Mouse (Mus musculus): ENCODE results near the gene Ldb3.
A peak's percentile ranks its signal among the peaks of the same experiment; 100 is the strongest.

Gene Ldb3

GRCm38 (mm10) chr14:34561647-34562046 is 26.8 kb downstream of the Ldb3 start:
- DNase-seq (ENCODE audit: extremely low spot score, low spot score) = no peak

- no peak for DNase-seq (ENCODE audit: extremely low spot score, low spot score)
These were observed 29.5 kb downstream of the Ldb3 start for GRCm38 (mm10) chr14:34558947-34559346.

- DNase-seq (ENCODE audit: extremely low spot score, low spot score) = no peak
These were observed 33.3 kb downstream of the Ldb3 start for GRCm38 (mm10) chr14:34555211-34555610.

- DNase-seq (ENCODE audit: extremely low spot score, low spot score) = no peak
These were observed 34.4 kb downstream of the Ldb3 start for GRCm38 (mm10) chr14:34554047-34554446.

DNA sequence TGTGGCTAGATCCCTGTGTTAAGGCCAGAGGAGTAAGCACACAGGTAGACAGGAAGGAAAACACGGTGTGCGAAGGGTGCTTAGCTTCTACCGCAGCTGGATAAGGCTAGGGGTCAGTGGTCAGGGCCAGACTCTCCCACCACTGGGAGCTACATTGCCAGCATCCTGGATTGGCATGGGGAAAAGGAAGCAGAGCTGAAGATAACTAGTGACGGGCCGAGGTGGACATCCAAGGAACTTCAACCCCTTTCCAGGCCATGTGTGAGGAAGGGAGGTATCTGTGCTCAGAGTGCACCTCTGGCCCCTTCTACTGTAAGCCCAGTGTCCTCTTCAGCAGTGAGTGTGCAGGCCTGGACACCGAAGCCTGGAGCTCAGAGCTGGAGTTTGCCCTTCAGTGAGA is 35.0 kb downstream of the Ldb3 start:
- DNase-seq (ENCODE audit: extremely low spot score, low spot score) = no peak

DNA sequence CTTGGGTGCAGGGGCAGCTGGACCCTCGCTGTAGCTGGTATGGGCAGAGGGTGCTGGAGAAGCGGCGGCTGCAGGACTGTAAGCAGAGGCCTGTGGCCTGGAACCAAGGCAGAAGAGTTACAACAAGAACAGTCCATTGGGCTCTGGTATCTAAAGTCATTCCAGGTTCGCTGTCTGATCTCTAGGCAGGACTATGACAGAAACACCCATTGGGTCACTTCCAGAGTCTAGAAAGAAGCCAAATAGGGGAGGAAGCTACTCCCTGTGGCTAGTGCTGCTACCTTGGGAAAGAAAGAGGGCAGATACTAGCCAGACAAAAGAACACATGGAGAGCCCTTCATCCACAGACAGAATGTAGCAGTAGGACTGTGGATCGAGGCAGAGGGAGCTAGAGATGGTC is 36.3 kb downstream of the Ldb3 start:
- DNase-seq (ENCODE audit: extremely low spot score, low spot score) = no peak

DNA sequence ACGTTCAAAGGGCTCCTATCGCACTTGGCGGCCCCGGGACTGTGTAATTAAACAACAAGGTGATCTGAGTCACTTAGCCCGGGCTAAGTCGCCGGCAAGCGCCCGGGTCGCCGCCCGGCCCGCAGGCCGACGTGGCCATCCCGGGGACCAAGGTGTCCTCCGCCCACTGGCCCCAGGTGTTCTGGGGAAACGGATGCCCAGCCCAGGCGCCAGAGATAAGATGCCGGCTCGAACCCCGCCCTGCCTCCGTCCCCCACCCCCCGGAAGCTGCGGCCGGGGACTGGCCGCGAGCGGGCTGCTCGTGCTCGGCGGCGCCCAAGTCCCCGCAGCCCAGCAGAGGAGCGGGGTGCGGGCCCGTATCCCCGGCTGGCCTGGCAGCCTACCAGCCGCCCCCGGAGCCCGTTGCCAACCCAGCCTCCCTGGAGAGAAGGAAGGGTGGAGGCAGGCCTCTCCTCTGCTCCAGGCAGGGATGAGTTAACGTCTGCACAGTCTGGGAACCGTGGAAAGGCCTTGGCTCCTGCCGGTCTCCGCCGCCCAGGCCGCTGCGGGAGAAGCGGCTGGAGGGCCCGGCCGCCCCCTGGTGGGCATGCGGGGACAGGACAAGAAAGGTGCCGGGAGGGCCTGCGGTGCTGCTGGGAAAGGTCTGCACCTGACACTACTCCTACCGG is 39.3 kb downstream of the Ldb3 start:
- DNase-seq (ENCODE audit: extremely low spot score, low spot score) = peak; percentile 93

- DNase-seq (ENCODE audit: extremely low spot score, low spot score) = peak; percentile 77
These were observed 40.0 kb downstream of the Ldb3 start for GRCm38 (mm10) chr14:34548391-34549001.

DNA sequence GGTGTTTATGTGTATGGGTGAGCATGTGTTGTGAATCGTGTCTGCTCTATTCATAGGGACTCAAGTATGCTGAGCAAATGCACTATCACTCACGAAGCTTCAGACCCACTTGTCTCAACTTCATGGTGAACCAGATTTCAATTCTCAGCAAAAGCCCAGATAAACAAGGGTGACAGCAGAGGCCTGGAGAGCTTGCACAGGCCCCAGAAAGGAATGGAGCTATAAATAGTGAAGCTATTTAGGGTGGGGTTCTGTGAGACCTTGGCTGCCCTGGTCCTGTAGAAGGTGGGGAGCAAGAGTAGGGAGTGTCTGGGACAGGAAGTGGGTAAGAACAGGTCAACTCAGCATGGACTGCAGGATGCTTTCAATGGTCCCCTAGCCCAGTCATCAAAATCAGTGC is 43.9 kb downstream of the Ldb3 start:
- DNase-seq (ENCODE audit: extremely low spot score, low spot score) = no peak

DNA sequence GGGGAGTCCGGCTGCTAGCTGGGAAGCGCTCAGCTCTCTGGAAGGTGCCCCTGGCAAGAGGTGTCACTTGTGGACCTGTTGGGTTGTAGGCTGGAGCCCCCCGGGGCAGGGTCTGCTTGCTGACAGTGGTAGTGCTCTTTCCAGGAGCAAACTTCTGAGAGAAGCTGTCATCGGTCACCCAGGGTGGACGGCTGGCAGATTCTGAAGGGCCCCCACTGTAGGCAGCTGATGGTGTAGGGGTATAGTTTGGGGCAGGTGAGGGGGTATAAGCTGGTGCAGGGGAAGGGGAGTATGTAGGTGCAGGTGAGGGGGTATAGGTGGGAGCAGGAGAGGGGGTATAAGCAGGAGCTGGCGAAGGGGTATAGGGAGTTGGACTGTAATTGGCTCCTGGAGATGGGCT is 44.5 kb downstream of the Ldb3 start:
- no peak for DNase-seq (ENCODE audit: extremely low spot score, low spot score)

DNA sequence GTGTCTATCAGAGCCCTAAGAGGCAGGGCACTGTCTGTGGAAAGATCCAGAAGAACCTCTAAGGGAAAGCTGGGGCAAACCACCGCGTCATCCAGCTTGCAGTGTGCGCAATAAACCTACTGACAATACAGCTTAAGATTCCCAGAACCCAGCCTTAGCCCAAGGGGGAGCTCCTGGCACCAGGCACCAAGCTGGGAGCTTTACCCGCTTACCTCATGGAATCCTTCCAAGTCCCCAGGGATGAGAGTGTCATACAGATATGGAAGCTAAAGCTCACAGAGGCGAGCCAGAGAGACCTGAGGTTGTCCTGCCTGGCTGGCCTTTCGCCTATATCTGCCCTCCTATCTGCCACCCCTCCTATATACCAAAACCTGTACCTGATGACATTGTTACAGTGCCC is 44.9 kb downstream of the Ldb3 start:
- no peak for DNase-seq (ENCODE audit: extremely low spot score, low spot score)

- DNase-seq (ENCODE audit: extremely low spot score, low spot score) = no peak
These were observed 46.6 kb downstream of the Ldb3 start for GRCm38 (mm10) chr14:34541896-34542295.

- DNase-seq (ENCODE audit: extremely low spot score, low spot score) = peak; percentile 37
These were observed 47.8 kb downstream of the Ldb3 start for GRCm38 (mm10) chr14:34540685-34541162.

DNA sequence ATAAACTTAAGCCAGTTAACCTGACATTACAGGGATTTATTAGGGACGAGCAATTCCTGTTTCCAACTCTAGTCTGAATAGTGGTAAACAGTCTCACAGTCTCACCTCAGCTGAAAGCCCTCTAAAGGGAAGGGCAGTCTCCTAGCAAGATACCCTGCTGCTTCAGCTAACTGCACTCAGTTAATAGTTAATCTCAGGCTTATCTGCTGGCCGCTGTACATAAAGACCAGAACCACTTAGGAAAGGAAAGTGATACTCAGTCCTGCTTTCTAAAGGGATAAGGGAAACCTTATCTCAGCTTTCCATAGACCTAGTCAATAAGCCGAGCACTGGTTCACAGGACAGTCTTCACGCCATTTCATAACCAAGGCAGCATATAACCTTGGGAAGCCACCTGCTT is 52.6 kb downstream of the Ldb3 start:
- DNase-seq (ENCODE audit: extremely low spot score, low spot score) = no peak

DNA sequence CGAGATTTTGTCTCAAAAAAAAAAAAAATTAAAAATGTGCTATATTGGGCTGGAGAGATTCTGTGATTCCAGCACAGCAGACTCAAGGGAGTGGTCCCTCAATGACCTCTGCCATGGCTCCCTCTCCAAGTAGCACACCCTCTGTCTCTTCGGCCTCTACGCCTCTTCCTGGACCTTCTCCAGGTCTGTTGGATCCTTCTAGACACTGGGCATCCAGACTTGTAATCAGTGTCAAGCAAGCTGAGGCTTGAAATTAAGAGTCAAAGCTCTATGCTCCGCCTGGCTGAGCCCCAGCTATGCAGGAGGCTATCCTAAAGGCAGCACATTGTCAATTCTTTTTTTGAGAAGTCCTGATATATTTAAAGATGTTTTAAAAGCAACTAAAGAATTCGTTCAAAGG is 54.9 kb downstream of the Ldb3 start:
- DNase-seq (ENCODE audit: extremely low spot score, low spot score) = no peak

GRCm38 (mm10) chr14:34532536-34532935 is 55.9 kb downstream of the Ldb3 start:
- DNase-seq (ENCODE audit: extremely low spot score, low spot score) = no peak

DNA sequence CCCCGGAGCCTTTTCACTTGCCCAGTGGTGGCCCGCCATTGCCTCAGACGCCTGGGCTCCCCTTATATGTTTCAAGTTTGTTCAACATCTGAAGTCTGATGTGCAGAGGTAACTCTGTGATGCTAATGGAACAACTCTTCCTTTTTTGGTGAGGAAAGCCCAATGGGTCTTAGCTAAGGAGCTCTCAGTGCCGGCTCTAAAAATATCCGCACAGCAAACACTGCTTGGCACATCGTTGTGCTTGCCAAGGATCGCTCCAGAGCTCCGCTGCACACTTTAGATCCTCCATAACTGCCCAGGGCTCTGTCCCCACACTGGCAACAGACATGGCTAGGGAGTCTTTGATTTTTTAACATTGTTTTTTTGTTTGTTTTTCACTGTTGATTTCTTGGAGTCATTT is 59.7 kb downstream of the Ldb3 start:
- no peak for DNase-seq (ENCODE audit: extremely low spot score, low spot score)

GRCm38 (mm10) chr14:34522701-34523100 is 65.8 kb downstream of the Ldb3 start, which contains the start of gene 9230112D13Rik:
Gene 9230112D13Rik (minus strand): TSS chr14:34522801.
- no peak for DNase-seq (ENCODE audit: extremely low spot score, low spot score)

DNA sequence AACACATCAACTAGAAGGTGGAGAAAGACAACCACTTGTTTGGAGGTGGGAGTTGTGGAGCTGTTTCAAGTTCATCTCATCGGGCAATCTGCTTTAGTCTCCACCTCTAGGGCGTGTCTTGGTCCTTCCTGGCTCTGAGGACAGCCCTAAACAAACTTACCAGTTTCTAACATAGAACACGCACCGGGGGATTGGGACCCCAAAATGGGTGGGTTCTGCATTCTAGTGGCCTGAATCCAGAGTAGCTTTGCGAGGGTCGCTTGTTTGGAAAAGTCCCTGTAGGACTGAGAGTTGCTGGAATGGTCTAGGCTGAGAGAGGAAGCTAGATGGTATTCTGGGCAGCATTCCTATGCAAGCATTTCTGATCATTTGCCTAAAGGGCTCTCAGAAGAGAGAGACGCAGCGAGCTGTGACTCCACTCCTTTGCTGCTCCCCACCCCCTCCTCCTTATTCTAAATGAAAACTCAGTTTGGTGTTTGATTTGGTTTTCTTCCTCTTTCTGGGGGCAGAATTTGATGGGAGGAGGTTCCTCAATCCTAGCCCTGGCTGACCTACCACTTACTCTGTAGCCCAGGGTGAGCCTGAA is 70.4 kb downstream of the Ldb3 start:
- DNase-seq (ENCODE audit: extremely low spot score, low spot score) = no peak

DNA sequence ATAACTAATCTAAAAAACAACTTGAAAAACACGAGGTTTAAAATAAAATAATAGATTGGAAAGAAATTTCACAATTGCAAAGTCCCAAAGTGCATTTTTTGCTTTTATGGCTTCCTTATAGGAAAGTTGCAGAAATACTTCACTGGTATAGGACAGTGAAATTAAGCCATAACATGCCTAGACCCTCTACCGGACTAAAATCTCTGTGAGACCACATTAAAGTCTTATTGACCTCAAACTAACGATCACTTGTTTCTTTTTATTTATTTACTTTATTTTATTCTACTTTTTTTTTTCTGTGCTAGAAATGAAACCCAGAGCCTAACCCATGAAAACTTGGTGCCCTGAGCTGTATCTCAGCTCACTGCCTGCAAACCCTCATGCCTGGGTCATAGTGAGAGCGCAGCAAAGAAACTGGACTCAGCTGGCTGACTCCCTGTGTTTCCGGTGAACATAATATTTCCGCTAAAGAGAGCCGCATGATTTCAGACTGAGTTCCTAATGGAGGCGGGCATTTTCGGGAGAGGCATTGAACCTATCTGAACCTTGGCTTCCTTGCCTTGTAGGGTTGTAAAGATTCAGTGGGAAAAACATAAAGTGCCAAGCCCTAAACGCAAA is 71.4 kb downstream of the Ldb3 start:
- no peak for DNase-seq (ENCODE audit: extremely low spot score, low spot score)

DNA sequence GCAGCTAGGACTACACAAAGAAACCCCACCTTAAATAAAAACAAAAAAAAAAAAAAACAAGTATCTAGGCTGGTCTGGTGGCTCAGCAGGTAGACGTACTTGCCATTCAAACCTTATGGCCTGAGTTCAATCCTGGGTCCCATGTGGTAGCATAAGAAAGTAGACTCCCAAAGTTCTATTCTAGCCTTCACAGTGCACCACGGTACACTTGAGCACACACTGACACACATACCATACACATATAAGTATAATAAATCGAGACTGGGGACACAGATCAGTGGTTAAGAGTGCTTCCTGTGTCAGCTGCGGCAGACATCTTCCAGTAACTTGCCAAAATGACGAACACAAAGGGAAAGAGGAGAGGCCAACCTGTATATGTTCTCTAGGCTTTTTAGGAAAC is 72.6 kb downstream of the Ldb3 start:
- no peak for DNase-seq (ENCODE audit: extremely low spot score, low spot score)

DNA sequence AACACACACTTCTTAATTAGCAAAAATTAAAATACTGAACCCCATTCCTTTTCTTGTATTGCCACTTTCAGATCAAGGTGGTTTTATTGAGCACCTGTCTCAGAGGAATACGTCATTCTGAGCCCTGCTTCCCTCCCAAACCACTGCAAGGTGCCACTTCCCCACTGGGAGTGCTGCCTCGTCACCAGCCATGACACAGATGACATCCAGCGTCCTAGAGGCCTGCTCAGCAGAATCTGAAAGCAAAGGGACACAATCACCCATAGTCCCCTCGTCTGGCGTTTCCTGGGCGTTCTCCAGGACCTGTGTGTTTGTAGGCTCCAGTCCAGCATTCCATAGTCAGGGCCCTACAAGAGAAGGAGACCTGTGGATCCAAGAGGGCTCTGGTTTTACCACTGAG is 74.4 kb downstream of the Ldb3 start:
- DNase-seq (ENCODE audit: extremely low spot score, low spot score) = no peak
